Mouse (Mus musculus) brown adipose tissue, adult 24 weeks (tissue): Measurements from ENCODE around the gene Fto. TPM values are rescaled to one million over a fixed set of nuclear protein-coding genes. Genes with fewer than 3 reads are reported as not detected.

ENCODE experiments used
- H3K27ac ChIP-seq: fragments of 200-500 bp; replicated peaks from 2 replicates; pipeline ENCODE4 v1.5.1; 2012; ENCODE audit warnings: low read depth, mild to moderate bottlenecking, low read length
- H3K4me1 ChIP-seq: fragments of 200-500 bp; 2 replicates; pipeline ENCODE4 v1.6.1; 2012; ENCODE audit warnings: low read length, mixed read lengths; ENCODE audit not compliant: control insufficient read depth, insufficient read depth, insufficient read length
- H3K4me3 ChIP-seq: fragments of 200-500 bp; 2 replicates; pipeline ENCODE4 v1.5.1; 2012; ENCODE audit warnings: low read depth, mild to moderate bottlenecking, low read length, moderate library complexity; ENCODE audit not compliant: insufficient read depth
- polyA plus RNA-seq: library from polyadenylated mRNA; stranded (reverse); fragments of >200 nt; gene quantifications from 2 replicates; pipeline ENCODE4 v1.2.4, GENCODE M21; 2012; ENCODE audit not compliant: missing spikeins, insufficient read depth, insufficient read length

Gene Fto
- polyA plus RNA-seq, 1 experiment = 39.7 TPM

GRCm38 (mm10) chr8:91630320-91631033, 317.2 kb downstream of the Fto start:
- Histone ChIP-seq H3K4me1 (peaks cover 4% of the 10 kb centered on the region; the same call in 1 of the 2 replicates), H3K4me3 (no peak overlapping the region), H3K27ac (no peak overlapping the region)

GRCm38 (mm10) chr8:91632411-91632810, 319.1 kb downstream of the Fto start:
- no peak overlapping the region for H3K27ac ChIP-seq

GRCm38 (mm10) chr8:91635406-91635805, 322.1 kb downstream of the Fto start:
- Histone ChIP-seq H3K4me1 (0 out of 2 replicates have a peak, but pooled peaks cover 2% of the 10 kb centered on the region), H3K27ac (no peak overlapping the region), H3K4me3 (no peak overlapping the region)

More at GRCm38 (mm10) chr8:91632411-91632810, 319.1 kb downstream of the Fto start:
- Histone ChIP-seq H3K4me3 (no peak overlapping the region), H3K4me1 (peaks cover 4% of the 10 kb centered on the region; the same call in 1 of the 2 replicates)

- 0 out of 2 replicates have a peak, but pooled peaks cover 2% of the 10 kb centered on the region for H3K4me1 ChIP-seq
- no peak overlapping the region for H3K4me3 ChIP-seq
- no peak overlapping the region for H3K27ac ChIP-seq
Measured at GRCm38 (mm10) chr8:91636887-91637286, 323.6 kb downstream of the Fto start.

- H3K27ac ChIP-seq = no peak overlapping the region
- H3K4me1 ChIP-seq = 0 out of 2 replicates have a peak, but pooled peaks cover 2% of the 10 kb centered on the region
- no peak overlapping the region for H3K4me3 ChIP-seq
Measured at GRCm38 (mm10) chr8:91637684-91638083, 324.4 kb downstream of the Fto start.

- H3K4me3 ChIP-seq = no peak overlapping the region
- no peak overlapping the region for H3K27ac ChIP-seq
- H3K4me1 ChIP-seq = 0 out of 2 replicates have a peak, but pooled peaks cover 2% of the 10 kb centered on the region
Measured at GRCm38 (mm10) chr8:91638256-91638655, 324.9 kb downstream of the Fto start.

- 0 out of 2 replicates have a peak, but pooled peaks cover 2% of the 10 kb centered on the region for H3K4me1 ChIP-seq
- no peak overlapping the region for H3K27ac ChIP-seq
- H3K4me3 ChIP-seq = no peak overlapping the region
Measured at GRCm38 (mm10) chr8:91640471-91640870, 327.1 kb downstream of the Fto start.

- H3K4me3 ChIP-seq = no peak overlapping the region
- no peaks in the 10 kb centered on the region for H3K4me1 ChIP-seq
- H3K27ac ChIP-seq = no peak overlapping the region
Measured at GRCm38 (mm10) chr8:91645484-91645883, 332.2 kb downstream of the Fto start.

- Histone ChIP-seq H3K4me3 (no peak overlapping the region), H3K27ac (no peak overlapping the region), H3K4me1 (peaks cover 6% of the 10 kb centered on the region)
Measured at GRCm38 (mm10) chr8:91647959-91648358, 334.6 kb downstream of the Fto start.

- H3K27ac ChIP-seq = no peak overlapping the region
- peaks cover 10% of the 10 kb centered on the region for H3K4me1 ChIP-seq
- no peak overlapping the region for H3K4me3 ChIP-seq
Measured at GRCm38 (mm10) chr8:91648776-91649175, 335.5 kb downstream of the Fto start.

GRCm38 (mm10) chr8:91653561-91653960, 340.2 kb downstream of the Fto start:
- no peak overlapping the region for H3K27ac ChIP-seq
- H3K4me1 ChIP-seq = peaks cover 15% of the 10 kb centered on the region
- no peak overlapping the region for H3K4me3 ChIP-seq

- Histone ChIP-seq H3K27ac (no peak overlapping the region), H3K4me1 (peaks cover 12% of the 10 kb centered on the region), H3K4me3 (no peak overlapping the region)
Measured at GRCm38 (mm10) chr8:91657381-91657780, 344.1 kb downstream of the Fto start.

- no peak overlapping the region for H3K27ac ChIP-seq
- H3K4me1 ChIP-seq = no peaks in the 10 kb centered on the region
- H3K4me3 ChIP-seq = no peak overlapping the region
Measured at GRCm38 (mm10) chr8:91660879-91661278, 347.6 kb downstream of the Fto start.

- Histone ChIP-seq H3K4me3 (no peak overlapping the region), H3K27ac (no peak overlapping the region), H3K4me1 (no peaks in the 10 kb centered on the region; the same call in 1 of the 2 replicates)
Measured at GRCm38 (mm10) chr8:91669461-91670071, 356.2 kb downstream of the Fto start.

GRCm38 (mm10) chr8:91676928-91677327, 363.6 kb downstream of the Fto start:
- no peak overlapping the region for H3K27ac ChIP-seq
- no peaks in the 10 kb centered on the region for H3K4me1 ChIP-seq
- no peak overlapping the region for H3K4me3 ChIP-seq

- no peak overlapping the region for H3K4me3 ChIP-seq
- no peaks in the 10 kb centered on the region for H3K4me1 ChIP-seq
- H3K27ac ChIP-seq = no peak overlapping the region
Measured at GRCm38 (mm10) chr8:91679451-91679850, 366.1 kb downstream of the Fto start.
